Mouse (Mus musculus) neural tube, embryonic 15.5 days (tissue): ENCODE measurements at regions not wholly inside any gene's neighbourhood (a gene's known extent, or its start where the extent isn't known, plus 50 kb on each side); places are given as distances from the start of the nearest gene placed in this dataset.

ENCODE experiments used
- ATAC-seq: fragments of 200-750 bp; cut with Nextera tagmentation; 2 replicates; pipeline ENCODE4 v1.8.0; 2017; ENCODE audit warnings: mild to moderate bottlenecking, moderate TSS enrichment, moderate library complexity; ENCODE audit not compliant: low FRiP score
- H3K27ac ChIP-seq: fragments of 300-500 bp; sonication (generic); replicated peaks from 2 replicates; pipeline ENCODE4 v1.5.1; 2015; ENCODE audit warnings: mild to moderate bottlenecking, inconsistent platforms
- H3K27me3 ChIP-seq: fragments of 300-500 bp; sonication (generic); replicated peaks from 2 replicates; pipeline ENCODE4 v1.6.1; 2015; ENCODE audit warnings: inconsistent platforms
- H3K36me3 ChIP-seq: fragments of 300-500 bp; sonication (generic); 2 replicates; pipeline ENCODE4 v1.6.1; 2015; ENCODE audit warnings: inconsistent platforms
- H3K4me1 ChIP-seq: fragments of 300-500 bp; sonication (generic); 2 replicates; pipeline ENCODE4 v1.6.1; 2015; ENCODE audit warnings: inconsistent platforms
- H3K4me2 ChIP-seq: fragments of 300-500 bp; sonication (generic); 2 replicates; pipeline ENCODE4 v1.6.1; 2015; ENCODE audit warnings: inconsistent platforms, mild to moderate bottlenecking, moderate library complexity
- H3K4me3 ChIP-seq: fragments of 300-500 bp; sonication (generic); replicated peaks from 2 replicates; pipeline ENCODE4 v1.5.1; 2015; ENCODE audit warnings: mild to moderate bottlenecking, inconsistent platforms
- H3K9ac ChIP-seq: fragments of 300-500 bp; sonication (generic); replicated peaks from 2 replicates; pipeline ENCODE4 v1.6.1; 2015; ENCODE audit warnings: mild to moderate bottlenecking, inconsistent platforms
- H3K9me3 ChIP-seq: fragments of 300-500 bp; sonication (generic); replicated peaks from 2 replicates; pipeline ENCODE4 v1.6.1; 2016; ENCODE audit warnings: inconsistent platforms
- WGBS: fragments of 180-500 bp; shearing (Covaris S2); methylation state at CpG from one replicate; pipeline ENCODE4 v1.1.7; 2015; ENCODE audit warnings: mixed read lengths; 5-methylcytosine and 5-hydroxymethylcytosine counted together

- Histone ChIP-seq H3K4me1 (no peaks in the 10 kb centered on the region), H3K9ac (no peak overlapping the region), H3K27me3 (no peaks in the 10 kb centered on the region), H3K36me3 (no peaks in the 10 kb centered on the region), H3K4me2 (no peak overlapping the region), H3K9me3 (no peaks in the 10 kb centered on the region), H3K27ac (no peak overlapping the region), H3K4me3 (no peak overlapping the region)
- 97% methylated on average over 1 of the region's 1 CpGs for WGBS
- no peak for ATAC-seq
Measured at GRCm38 (mm10) chr12:96235510-96235909, 543.5 kb downstream of the Flrt2 start.

GRCm38 (mm10) chr12:96235996-96236525 lies 544.0 kb downstream of the Flrt2 start:
- H3K9ac ChIP-seq = no peak overlapping the region
- no peaks in the 10 kb centered on the region for H3K36me3 ChIP-seq
- no peak for ATAC-seq
- H3K4me3 ChIP-seq = no peak overlapping the region
- WGBS = 66% methylated on average over 3 of the region's 3 CpGs
- H3K4me1 ChIP-seq = no peaks in the 10 kb centered on the region
- no peak overlapping the region for H3K4me2 ChIP-seq
- no peak overlapping the region for H3K27ac ChIP-seq
- no peaks in the 10 kb centered on the region for H3K9me3 ChIP-seq
- H3K27me3 ChIP-seq = no peaks in the 10 kb centered on the region

DNA sequence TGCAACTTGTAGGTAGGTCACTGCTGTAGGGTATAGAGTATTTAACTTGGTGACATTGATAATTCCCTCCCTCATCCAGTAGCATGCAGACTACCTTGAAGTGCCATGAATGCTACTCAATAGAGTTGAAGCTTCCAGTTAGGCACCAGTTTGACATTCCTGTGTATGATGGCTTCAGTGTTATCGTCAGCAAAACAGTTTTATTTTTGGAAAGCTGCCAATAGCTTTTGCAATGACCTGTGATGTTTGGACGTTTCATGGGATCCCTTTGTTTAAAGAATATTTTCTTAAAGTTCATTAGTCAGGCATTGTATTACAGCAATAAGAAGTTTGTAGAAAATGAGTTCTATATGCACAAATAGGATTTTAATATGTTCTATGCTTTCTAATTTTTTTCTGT lies 547.6 kb downstream of the Flrt2 start:
- 72% methylated on average over 2 of the region's 2 CpGs for WGBS
- Histone ChIP-seq H3K27me3 (no peaks in the 10 kb centered on the region), H3K4me2 (no peak overlapping the region), H3K27ac (no peak overlapping the region), H3K4me1 (no peaks in the 10 kb centered on the region), H3K9ac (no peak overlapping the region), H3K36me3 (no peaks in the 10 kb centered on the region), H3K9me3 (no peaks in the 10 kb centered on the region), H3K4me3 (no peak overlapping the region)
- no peak for ATAC-seq

DNA sequence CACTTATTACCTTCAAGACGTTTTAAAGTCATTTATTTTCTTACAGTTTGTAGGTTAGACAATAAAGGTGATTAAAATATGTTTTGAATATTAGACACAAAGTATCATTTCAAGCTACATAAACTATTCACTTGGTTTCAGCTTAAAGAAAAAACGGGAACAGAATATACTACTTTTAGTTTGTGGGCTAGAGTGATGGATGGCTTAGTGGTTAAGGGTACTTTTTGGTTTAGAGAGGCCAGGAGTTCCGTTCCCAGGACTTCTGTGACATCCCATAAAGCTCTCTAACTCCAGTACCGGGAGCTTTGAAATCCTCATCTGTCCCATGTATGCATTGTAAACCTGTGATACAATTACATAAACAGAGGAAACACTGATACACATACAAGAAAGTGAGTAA lies 570.0 kb downstream of the Flrt2 start:
- Histone ChIP-seq H3K9me3 (no peaks in the 10 kb centered on the region), H3K4me1 (no peaks in the 10 kb centered on the region), H3K27ac (no peak overlapping the region), H3K27me3 (no peaks in the 10 kb centered on the region), H3K4me2 (no peak overlapping the region), H3K9ac (no peak overlapping the region), H3K36me3 (no peaks in the 10 kb centered on the region), H3K4me3 (no peak overlapping the region)
- ATAC-seq = no peak
- WGBS = 69% methylated on average over 4 of the region's 4 CpGs

- Histone ChIP-seq H3K4me1 (no peaks in the 10 kb centered on the region), H3K36me3 (no peaks in the 10 kb centered on the region), H3K27ac (no peak overlapping the region), H3K4me3 (no peak overlapping the region), H3K27me3 (no peaks in the 10 kb centered on the region), H3K9ac (no peak overlapping the region), H3K4me2 (no peak overlapping the region), H3K9me3 (no peaks in the 10 kb centered on the region; the same call in 1 of the 2 replicates)
- no peak for ATAC-seq
Measured at GRCm38 (mm10) chr12:96275894-96276293, 583.9 kb downstream of the Flrt2 start.

DNA sequence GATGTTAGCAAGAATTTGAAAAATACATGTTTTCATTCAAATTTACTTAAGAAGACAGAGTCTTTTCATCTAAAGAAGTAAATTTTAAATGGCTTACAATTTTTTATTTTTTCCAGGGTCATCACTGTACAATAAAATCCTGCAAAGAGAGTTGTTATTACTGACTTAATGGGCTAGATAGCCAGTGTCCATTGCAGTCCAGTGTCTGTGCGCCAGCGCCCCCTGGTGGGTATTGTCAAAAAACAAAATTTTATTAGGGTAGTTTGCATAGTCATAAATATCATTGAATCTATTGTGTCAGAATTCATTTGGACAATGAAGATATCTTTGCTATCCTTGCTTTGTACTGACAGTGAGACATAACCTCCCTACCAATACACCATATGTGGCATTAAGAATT lies 619.1 kb downstream of the Flrt2 start:
- H3K27ac ChIP-seq = no peak overlapping the region
- no peaks in the 10 kb centered on the region for H3K27me3 ChIP-seq
- no peaks in the 10 kb centered on the region for H3K4me1 ChIP-seq
- H3K4me3 ChIP-seq = no peak overlapping the region
- WGBS = 3% methylated on average over 2 of the region's 2 CpGs
- H3K9me3 ChIP-seq = no peaks in the 10 kb centered on the region
- H3K9ac ChIP-seq = no peak overlapping the region
- no peak for ATAC-seq
- H3K36me3 ChIP-seq = no peaks in the 10 kb centered on the region
- H3K4me2 ChIP-seq = no peak overlapping the region

DNA sequence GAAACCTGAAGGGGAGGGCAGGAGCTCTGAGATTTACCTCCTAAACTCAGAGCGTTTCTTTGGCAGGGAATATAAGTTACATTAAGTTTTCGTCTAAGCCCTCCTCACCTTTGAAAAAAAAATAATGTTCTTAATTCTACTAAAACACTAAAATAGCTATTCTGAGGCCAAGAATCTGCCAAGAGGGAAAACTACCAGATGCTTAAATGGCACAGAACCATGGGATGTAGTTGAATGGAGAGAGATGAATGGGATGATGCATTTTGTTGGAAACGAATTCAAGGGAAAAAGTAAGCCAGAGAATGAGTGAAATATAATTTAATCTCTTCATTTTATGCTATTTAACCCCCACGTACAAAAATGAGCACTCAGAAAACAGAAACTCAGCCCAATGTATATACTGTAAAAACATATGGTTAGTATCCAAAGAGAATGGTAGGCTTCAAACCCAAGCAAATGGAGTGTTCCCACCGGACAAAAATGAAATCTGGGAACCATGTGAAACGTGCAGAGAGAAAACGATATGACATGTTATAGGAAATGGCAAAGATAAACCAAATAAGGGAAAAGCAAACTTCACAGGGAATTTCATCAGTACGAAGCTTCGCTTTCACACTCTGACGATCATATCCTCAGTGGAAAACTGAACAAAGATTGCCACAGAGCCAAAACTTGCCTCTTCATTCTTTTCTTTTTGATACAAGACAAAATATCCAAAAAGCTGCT lies 631.2 kb downstream of the Flrt2 start:
- no peaks in the 10 kb centered on the region for H3K27me3 ChIP-seq
- H3K9ac ChIP-seq = no peak overlapping the region
- ATAC-seq = no peak
- no peaks in the 10 kb centered on the region for H3K4me1 ChIP-seq
- H3K27ac ChIP-seq = no peak overlapping the region
- H3K36me3 ChIP-seq = no peaks in the 10 kb centered on the region
- WGBS = 83% methylated on average over 10 of the region's 10 CpGs
- no peak overlapping the region for H3K4me3 ChIP-seq
- no peaks in the 10 kb centered on the region for H3K9me3 ChIP-seq
- H3K4me2 ChIP-seq = no peak overlapping the region

- Histone ChIP-seq H3K27ac (no peak overlapping the region), H3K4me2 (no peak overlapping the region), H3K36me3 (no peaks in the 10 kb centered on the region), H3K4me1 (no peaks in the 10 kb centered on the region), H3K9me3 (no peaks in the 10 kb centered on the region), H3K27me3 (no peaks in the 10 kb centered on the region), H3K9ac (no peak overlapping the region), H3K4me3 (no peak overlapping the region)
- ATAC-seq = no peak
- WGBS = 25% methylated on average over 3 of the region's 3 CpGs
Measured at GRCm38 (mm10) chr12:96351143-96351542, 659.1 kb downstream of the Flrt2 start.

DNA sequence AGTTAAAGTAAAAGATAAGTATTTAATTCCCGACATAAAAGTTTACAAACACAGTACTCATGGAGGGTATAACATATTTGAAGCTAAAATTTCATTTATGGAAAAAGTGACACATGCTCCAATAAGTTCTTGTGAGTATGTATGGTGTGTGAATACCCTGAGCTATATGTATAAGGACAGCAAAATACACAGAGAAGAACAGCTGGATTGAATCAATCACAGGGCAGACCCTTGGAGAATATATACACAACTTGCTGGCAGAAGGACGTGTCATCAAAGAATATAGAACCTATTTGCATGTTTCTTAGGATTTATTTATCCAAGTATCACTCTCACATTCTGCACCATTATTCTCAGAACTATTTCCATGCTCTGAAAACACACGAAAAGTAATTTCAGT lies 686.9 kb downstream of the Flrt2 start:
- H3K4me3 ChIP-seq = no peak overlapping the region
- H3K27ac ChIP-seq = no peak overlapping the region
- H3K9ac ChIP-seq = no peak overlapping the region
- H3K27me3 ChIP-seq = no peaks in the 10 kb centered on the region
- ATAC-seq = no peak
- 80% methylated on average over 3 of the region's 3 CpGs for WGBS
- H3K4me1 ChIP-seq = no peaks in the 10 kb centered on the region
- H3K4me2 ChIP-seq = no peak overlapping the region
- no peaks in the 10 kb centered on the region for H3K9me3 ChIP-seq
- H3K36me3 ChIP-seq = no peaks in the 10 kb centered on the region

GRCm38 (mm10) chr12:96419104-96419503 lies 727.1 kb downstream of the Flrt2 start:
- WGBS = 67% methylated on average over 3 of the region's 3 CpGs
- Histone ChIP-seq H3K4me2 (no peak overlapping the region), H3K9me3 (no peaks in the 10 kb centered on the region), H3K9ac (no peak overlapping the region), H3K27ac (no peak overlapping the region), H3K4me1 (no peaks in the 10 kb centered on the region), H3K4me3 (no peak overlapping the region), H3K27me3 (no peaks in the 10 kb centered on the region), H3K36me3 (no peaks in the 10 kb centered on the region)
- ATAC-seq = no peak

DNA sequence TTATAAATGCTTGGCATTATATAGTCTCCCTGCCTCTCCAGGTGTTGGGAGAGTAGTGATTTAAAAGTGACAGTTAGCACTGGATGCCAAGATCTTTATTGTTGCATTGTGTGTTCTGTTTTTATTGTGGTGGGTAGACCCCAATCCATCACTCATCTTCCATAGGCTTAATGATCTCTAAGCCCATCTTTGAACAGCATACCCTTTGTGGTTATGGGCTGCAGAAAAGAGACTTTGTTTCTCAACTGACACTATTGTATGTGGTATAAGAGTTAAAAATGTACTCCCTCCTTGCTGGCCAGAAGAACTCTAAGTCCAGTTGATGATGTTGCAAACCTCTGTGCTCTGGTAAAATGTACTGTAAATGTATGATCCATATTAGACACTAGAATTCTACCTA lies 727.5 kb downstream of the Flrt2 start:
- no peak overlapping the region for H3K9ac ChIP-seq
- H3K4me1 ChIP-seq = no peaks in the 10 kb centered on the region
- no peak for ATAC-seq
- no peaks in the 10 kb centered on the region for H3K9me3 ChIP-seq
- no peak overlapping the region for H3K27ac ChIP-seq
- no peaks in the 10 kb centered on the region for H3K36me3 ChIP-seq
- no peaks in the 10 kb centered on the region for H3K27me3 ChIP-seq
- no peak overlapping the region for H3K4me3 ChIP-seq
- no peak overlapping the region for H3K4me2 ChIP-seq

DNA sequence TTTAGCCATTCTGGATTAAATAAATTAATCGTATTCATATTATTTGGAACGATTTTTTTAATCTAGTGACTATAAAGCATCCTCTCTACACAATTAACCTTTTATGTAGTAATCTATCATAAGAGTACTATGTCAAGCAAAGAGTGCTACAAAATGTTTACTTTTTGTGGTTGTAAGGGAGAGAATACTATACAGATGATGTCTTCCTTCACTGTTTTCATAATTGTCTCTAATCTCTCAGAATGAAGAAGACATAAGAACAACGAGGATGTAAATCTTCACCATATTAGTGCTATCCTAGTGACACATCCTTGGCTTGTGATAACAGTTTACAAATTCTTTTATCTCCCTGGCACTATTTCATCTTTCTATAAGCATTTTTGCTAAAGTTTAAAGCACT lies 735.6 kb downstream of the Flrt2 start:
- H3K36me3 ChIP-seq = no peaks in the 10 kb centered on the region

More for the DNA sequence above, 735.6 kb downstream of the Flrt2 start:
- no peak overlapping the region for H3K4me3 ChIP-seq
- no peak overlapping the region for H3K4me2 ChIP-seq
- H3K9ac ChIP-seq = no peak overlapping the region
- H3K27ac ChIP-seq = no peak overlapping the region
- ATAC-seq = no peak
- H3K9me3 ChIP-seq = no peaks in the 10 kb centered on the region
- H3K27me3 ChIP-seq = no peaks in the 10 kb centered on the region
- WGBS = 92% methylated on average over 3 of the region's 3 CpGs
- H3K4me1 ChIP-seq = no peaks in the 10 kb centered on the region
